Mouse (Mus musculus): ENCODE measurements at regions not wholly inside any gene's neighbourhood (a gene's known extent, or its start where the extent isn't known, plus 50 kb on each side); places are given as distances from the start of the nearest gene placed in this dataset.
A peak's percentile ranks its signal among the peaks of the same experiment; 100 is the strongest.

- Histone ChIP-seq H3K9me3 (peaks cover 10% of the 10 kb centered on the region), H3K4me1 (no peaks in the 10 kb centered on the region), H3K9ac (no peak overlapping the region), H3K36me3 (no peaks in the 10 kb centered on the region), H3K4me2 (no peak overlapping the region), H3K27me3 (replicated peaks) (peaks cover 55% of the 10 kb centered on the region), H3K27ac (replicated peaks) (no peak overlapping the region), H3K4me3 (no peak overlapping the region)
- no peak for ATAC-seq (ENCODE audit: extremely low read depth, insufficient number of reproducible peaks, low FRiP score, low TSS enrichment)
- WGBS: 72% methylated on average over 5 of the region's 5 CpGs
Measured at GRCm38 (mm10) chr11:112861233-112861632, 79.2 kb downstream of the Sox9 start.

GRCm38 (mm10) chr11:112865836-112866235 lies 83.8 kb downstream of the Sox9 start:
- no peak overlapping the region for H3K27ac ChIP-seq (replicated peaks)
- H3K27me3 ChIP-seq (replicated peaks): peaks cover 73% of the 10 kb centered on the region
- no peak overlapping the region for H3K9ac ChIP-seq
- H3K9me3 ChIP-seq: no peaks in the 10 kb centered on the region
- WGBS: 82% methylated on average over 9 of the region's 9 CpGs
- ATAC-seq (ENCODE audit: extremely low read depth, insufficient number of reproducible peaks, low FRiP score, low TSS enrichment): no peak
- no peak overlapping the region for H3K4me2 ChIP-seq
- no peak overlapping the region for H3K4me3 ChIP-seq
- H3K4me1 ChIP-seq: peaks cover 8% of the 10 kb centered on the region; the same call in 1 of the 2 replicates
- no peaks in the 10 kb centered on the region for H3K36me3 ChIP-seq

- Histone ChIP-seq H3K27ac (replicated peaks) (no peak overlapping the region), H3K9me3 (no peaks in the 10 kb centered on the region), H3K4me1 (peaks cover 8% of the 10 kb centered on the region; the same call in 1 of the 2 replicates), H3K27me3 (replicated peaks) (peaks cover 62% of the 10 kb centered on the region), H3K36me3 (no peaks in the 10 kb centered on the region), H3K4me3 (no peak overlapping the region), H3K4me2 (no peak overlapping the region), H3K9ac (no peak overlapping the region)
- no peak for ATAC-seq (ENCODE audit: extremely low read depth, insufficient number of reproducible peaks, low FRiP score, low TSS enrichment)
- WGBS: 26% methylated on average over 5 of the region's 5 CpGs
Measured at GRCm38 (mm10) chr11:112869571-112869970, 87.5 kb downstream of the Sox9 start.

DNA sequence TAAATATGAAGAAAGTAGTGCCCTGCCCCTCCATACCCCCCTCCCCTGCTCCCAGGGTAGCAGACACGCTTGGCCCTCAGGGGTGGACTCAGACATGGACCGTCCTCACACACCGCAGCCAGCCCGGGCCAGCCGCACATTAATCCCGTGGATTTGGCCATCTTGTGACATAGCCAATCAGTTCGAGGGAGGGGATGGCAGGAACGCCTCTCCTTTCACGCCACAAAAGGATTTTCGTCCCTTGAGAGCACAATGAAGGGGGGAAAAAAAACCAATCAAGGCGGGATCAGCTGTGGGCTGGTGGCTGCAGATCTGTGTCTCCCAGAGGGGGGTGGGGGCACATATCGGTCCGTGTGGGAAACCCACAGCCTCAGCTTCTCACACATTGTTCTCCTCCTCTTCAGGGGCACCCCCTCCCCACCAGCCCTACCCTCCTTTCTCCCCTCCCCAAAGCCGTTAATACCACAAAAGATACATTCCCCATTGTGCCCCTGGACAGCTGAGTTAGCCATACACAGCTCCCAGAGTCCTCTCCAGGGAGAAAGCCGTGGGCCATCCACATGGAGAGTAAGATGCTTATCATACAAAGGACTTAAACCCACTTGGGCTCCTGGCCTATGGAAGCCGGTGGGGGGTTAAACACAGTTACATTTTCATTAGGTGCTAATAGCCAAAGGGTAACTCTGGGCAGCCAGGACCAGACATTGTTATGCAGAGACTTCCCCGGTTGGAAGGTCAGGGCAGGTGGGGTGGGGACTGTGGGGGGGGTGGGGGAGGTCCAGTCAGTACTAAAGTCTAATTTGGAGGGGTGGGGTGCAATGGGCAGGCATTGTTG lies 88.4 kb downstream of the Sox9 start:
- Histone ChIP-seq H3K4me1 (peaks cover 8% of the 10 kb centered on the region; the same call in 1 of the 2 replicates), H3K27me3 (replicated peaks) (peaks cover 62% of the 10 kb centered on the region), H3K9ac (peak overlapping the region; percentile 52), H3K4me3 (peak overlapping the region; percentile 30), H3K9me3 (no peaks in the 10 kb centered on the region), H3K4me2 (peak overlapping the region; percentile 63), H3K27ac (replicated peaks) (no peak overlapping the region), H3K36me3 (no peaks in the 10 kb centered on the region)
- no peak for ATAC-seq (ENCODE audit: extremely low read depth, insufficient number of reproducible peaks, low FRiP score, low TSS enrichment)
- 5% methylated on average over 17 of the region's 17 CpGs for WGBS

GRCm38 (mm10) chr11:112872677-112873367 lies 90.8 kb downstream of the Sox9 start:
- ATAC-seq (ENCODE audit: extremely low read depth, insufficient number of reproducible peaks, low FRiP score, low TSS enrichment): no peak
- no peak overlapping the region for H3K9ac ChIP-seq
- H3K4me3 ChIP-seq: no peak overlapping the region
- no peak overlapping the region for H3K27ac ChIP-seq (replicated peaks)
- H3K27me3 ChIP-seq (replicated peaks): peaks cover 48% of the 10 kb centered on the region
- H3K4me1 ChIP-seq: peaks cover 8% of the 10 kb centered on the region; the same call in 1 of the 2 replicates
- no peaks in the 10 kb centered on the region for H3K36me3 ChIP-seq
- H3K9me3 ChIP-seq: no peaks in the 10 kb centered on the region
- 61% methylated on average over 11 of the region's 11 CpGs for WGBS
- no peak overlapping the region for H3K4me2 ChIP-seq

- Histone ChIP-seq H3K27ac (replicated peaks) (no peak overlapping the region), H3K4me3 (no peak overlapping the region), H3K36me3 (no peaks in the 10 kb centered on the region), H3K27me3 (replicated peaks) (peaks cover 34% of the 10 kb centered on the region), H3K4me1 (peaks cover 8% of the 10 kb centered on the region; the same call in 1 of the 2 replicates), H3K9me3 (no peaks in the 10 kb centered on the region), H3K9ac (no peak overlapping the region), H3K4me2 (no peak overlapping the region)
- 75% methylated on average over 11 of the region's 11 CpGs for WGBS
- ATAC-seq (ENCODE audit: extremely low read depth, insufficient number of reproducible peaks, low FRiP score, low TSS enrichment): no peak
Measured at GRCm38 (mm10) chr11:112874239-112874638, 92.2 kb downstream of the Sox9 start.

GRCm38 (mm10) chr11:112876226-112876625 lies 94.2 kb downstream of the Sox9 start:
- no peaks in the 10 kb centered on the region for H3K36me3 ChIP-seq
- peaks cover 15% of the 10 kb centered on the region; the same call in 1 of the 2 replicates for H3K27me3 ChIP-seq (replicated peaks)
- no peak overlapping the region for H3K4me3 ChIP-seq
- no peak overlapping the region for H3K9ac ChIP-seq
- no peak for ATAC-seq (ENCODE audit: extremely low read depth, insufficient number of reproducible peaks, low FRiP score, low TSS enrichment)
- 46% methylated on average over 8 of the region's 8 CpGs for WGBS
- H3K27ac ChIP-seq (replicated peaks): no peak overlapping the region
- no peaks in the 10 kb centered on the region for H3K4me1 ChIP-seq
- H3K4me2 ChIP-seq: no peak overlapping the region
- H3K9me3 ChIP-seq: no peaks in the 10 kb centered on the region

DNA sequence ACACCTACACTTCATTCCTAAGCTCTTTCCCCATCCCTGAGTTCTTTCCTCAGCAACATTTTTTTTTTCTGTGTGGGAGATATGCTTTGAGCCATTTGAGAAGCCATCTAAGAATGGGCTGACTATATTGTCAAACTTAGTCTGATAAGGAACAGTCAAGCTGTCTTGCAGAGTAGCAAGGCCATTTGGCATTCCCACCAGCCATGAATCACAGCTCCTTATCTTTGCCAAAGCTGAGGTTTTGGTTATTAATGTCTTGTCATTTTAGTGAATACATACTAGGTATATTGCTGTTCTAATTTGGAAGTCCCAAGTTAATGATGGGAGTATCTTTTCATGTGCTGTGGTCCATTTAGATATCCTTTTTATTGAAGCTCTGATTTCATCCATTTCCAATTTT lies 96.4 kb downstream of the Sox9 start:
- no peaks in the 10 kb centered on the region for H3K4me1 ChIP-seq
- no peak for ATAC-seq (ENCODE audit: extremely low read depth, insufficient number of reproducible peaks, low FRiP score, low TSS enrichment)
- H3K9me3 ChIP-seq: no peaks in the 10 kb centered on the region
- H3K4me2 ChIP-seq: no peak overlapping the region
- 0 out of 2 replicates have a peak, but pooled peaks cover 3% of the 10 kb centered on the region for H3K27me3 ChIP-seq (replicated peaks)
- H3K36me3 ChIP-seq: no peaks in the 10 kb centered on the region
- no peak overlapping the region for H3K4me3 ChIP-seq
- no peak overlapping the region for H3K27ac ChIP-seq (replicated peaks)
- H3K9ac ChIP-seq: no peak overlapping the region

GRCm38 (mm10) chr11:112880736-112881135 lies 98.7 kb downstream of the Sox9 start:
- Histone ChIP-seq H3K4me3 (no peak overlapping the region), H3K27me3 (replicated peaks) (0 out of 2 replicates have a peak, but pooled peaks cover 3% of the 10 kb centered on the region), H3K4me2 (no peak overlapping the region), H3K9ac (no peak overlapping the region), H3K9me3 (no peaks in the 10 kb centered on the region), H3K4me1 (no peaks in the 10 kb centered on the region), H3K27ac (replicated peaks) (no peak overlapping the region), H3K36me3 (no peaks in the 10 kb centered on the region)
- ATAC-seq (ENCODE audit: extremely low read depth, insufficient number of reproducible peaks, low FRiP score, low TSS enrichment): no peak
- WGBS: 75% methylated on average over 3 of the region's 3 CpGs

GRCm38 (mm10) chr11:112885336-112885940 lies 103.4 kb downstream of the Sox9 start:
- WGBS: 72% methylated on average over 9 of the region's 9 CpGs
- no peak overlapping the region for H3K4me3 ChIP-seq
- H3K4me2 ChIP-seq: no peak overlapping the region
- no peak for ATAC-seq (ENCODE audit: extremely low read depth, insufficient number of reproducible peaks, low FRiP score, low TSS enrichment)
- H3K36me3 ChIP-seq: no peaks in the 10 kb centered on the region
- no peaks in the 10 kb centered on the region for H3K27me3 ChIP-seq (replicated peaks)
- H3K9me3 ChIP-seq: no peaks in the 10 kb centered on the region
- no peaks in the 10 kb centered on the region for H3K4me1 ChIP-seq
- no peak overlapping the region for H3K9ac ChIP-seq
- no peak overlapping the region for H3K27ac ChIP-seq (replicated peaks)

GRCm38 (mm10) chr11:112886139-112886538 lies 104.1 kb downstream of the Sox9 start:
- H3K4me3 ChIP-seq: no peak overlapping the region
- no peaks in the 10 kb centered on the region for H3K9me3 ChIP-seq
- H3K27me3 ChIP-seq (replicated peaks): no peaks in the 10 kb centered on the region
- no peak overlapping the region for H3K4me2 ChIP-seq
- no peaks in the 10 kb centered on the region for H3K36me3 ChIP-seq
- WGBS: 79% methylated on average over 16 of the region's 16 CpGs
- no peak for ATAC-seq (ENCODE audit: extremely low read depth, insufficient number of reproducible peaks, low FRiP score, low TSS enrichment)
- H3K9ac ChIP-seq: no peak overlapping the region
- H3K4me1 ChIP-seq: no peaks in the 10 kb centered on the region
- no peak overlapping the region for H3K27ac ChIP-seq (replicated peaks)
